11 mouse cellular contexts compared by ENCODE assay signal in genomic region chr13:3531692-3532320, GRCm38 (mm10). TPM values are rescaled to one million over a fixed set of nuclear protein-coding genes. Genes with fewer than 3 reads are reported as not detected.
DNase-seq lines count a peak whose midpoint lies in the region; ATAC-seq and TF ChIP-seq lines count a peak whose summit lies in the region.
"Had no signal": no experiment of that assay in that cellular context is flagged by ENCODE, and none has a peak within 500 bp of the region (broad histone marks: within the 10 kb centered on the region; RNA-seq: fewer than 3 reads in every experiment).

No protein-coding gene starts in this region.

- no peak overlapping the region for H3K9ac ChIP-seq in liver, embryonic 13.5 days
- H3K9ac ChIP-seq: heart, embryonic 15.5 days had no signal

- no peak overlapping the region for H3K27ac ChIP-seq in kidney, adult 2 months (ENCODE audit: insufficient read depth, low read depth, low read length)
- no peak overlapping the region for H3K27ac ChIP-seq in liver, embryonic 13.5 days
- H3K27ac ChIP-seq: heart, embryonic 15.5 days had no signal

- intact Hi-C loops in heart, postnatal 36 days (cut with DNase I): no loop called here

- no peaks in the 10 kb centered on the region for H3K27me3 ChIP-seq in kidney, adult 2 months (replicated peaks; ENCODE audit: control insufficient read depth, insufficient read depth, low read length)
- no peaks in the 10 kb centered on the region for H3K27me3 ChIP-seq in liver, embryonic 13.5 days
- H3K27me3 ChIP-seq: heart, embryonic 15.5 days had no signal

- no peak overlapping the region for H3K4me2 ChIP-seq in liver, embryonic 13.5 days
- H3K4me2 ChIP-seq: heart, embryonic 15.5 days had no signal

- TF ChIP-seq POLR2A in kidney, adult 2 months (IDR thresholded peaks at IDR 0.05; ENCODE audit: low read depth, low read length): no peak

- peak; percentile 45; the same call in 1 of the 2 replicates for ATAC-seq in liver, embryonic 13.5 days (ENCODE audit: low read depth)

- TF ChIP-seq CTCF in kidney, adult 2 months (conservative IDR thresholded peaks at IDR 0.05; ENCODE audit: insufficient read depth, insufficient read length, low read depth, low read length): no peak

- H3K4me1 ChIP-seq in kidney, adult 2 months (ENCODE audit: control insufficient read depth, insufficient read depth, low read length): no peaks in the 10 kb centered on the region
- peaks cover 7% of the 10 kb centered on the region for H3K4me1 ChIP-seq in liver, embryonic 13.5 days (replicated peaks)

- DNase-seq in kidney, adult 11 months: peak; percentile 18
- DNase-seq in kidney, adult 2 months: no peak
- DNase-seq in A20 (ENCODE audit: low read depth, low spot score) (peak; percentile 68), ZHBTc4 (ENCODE audit: low read depth, low spot score) (peak; percentile 89), MN1 (ENCODE audit: low spot score) (no peak)
- DNase-seq in liver, embryonic 13.5 days: peak; percentile 33
- no peak for DNase-seq in gastrocnemius, postnatal 25 days
- DNase-seq in heart, postnatal 36 days: no peak
- DNase-seq: cerebellum, adult 9-11 months; thymus, adult 18-20 months had no signal

- WGBS in kidney, adult 2 months: 56% methylated on average over 10 of the region's 10 CpGs
- 52% methylated on average over 10 of the region's 10 CpGs for WGBS in liver, embryonic 13.5 days (ENCODE audit: insufficient replicate concordance)

- no peaks in the 10 kb centered on the region for H3K36me3 ChIP-seq in kidney, adult 2 months (ENCODE audit: control insufficient read depth, insufficient read depth, low read length)
- H3K36me3 ChIP-seq in liver, embryonic 13.5 days: no peaks in the 10 kb centered on the region
- H3K36me3 ChIP-seq: heart, embryonic 15.5 days had no signal

- H3K9me3 ChIP-seq in liver, embryonic 13.5 days (replicated peaks): no peaks in the 10 kb centered on the region
- H3K9me3 ChIP-seq: heart, embryonic 15.5 days had no signal

- H3K4me3 ChIP-seq in kidney, adult 2 months (ENCODE audit: insufficient read depth, low read depth, low read length): no peak overlapping the region
- H3K4me3 ChIP-seq in liver, embryonic 13.5 days (replicated peaks): no peak overlapping the region
- H3K4me3 ChIP-seq: heart, embryonic 15.5 days had no signal

RNA-seq across cellular contexts. Expression of gene Gdi2, which starts 6.1 kb away (rescaled TPM):
- 159 and 174 TPM in 2 replicates for polyA plus RNA-seq in kidney, adult 2 months (2012; rRNA removed)
- polyA plus RNA-seq in liver, embryonic 13.5 days (2015; fragmentation: Nextera tagmentation; extraction: Ambion mirVana): 188 and 213 TPM in 2 replicates
- 100 to 1,000 TPM; 130 to 167 TPM for total RNA-seq in gastrocnemius, postnatal 25 days (2021)
- total RNA-seq in heart, postnatal 36 days (2021): 100 to 1,000 TPM; 265 to 273 TPM

Comparison
In these comparisons a context has a peak if more than half of its experiments do, and no peak if none do; other contexts are left out.
1. DNase-seq: peak in kidney, adult 11 months (single experiment), A20 (single experiment), ZHBTc4 (single experiment) and liver, embryonic 13.5 days (single experiment); none in kidney, adult 2 months (single experiment), MN1 (single experiment), gastrocnemius, postnatal 25 days (single experiment) and heart, postnatal 36 days (0 of 2).